Mouse (Mus musculus) embryo, embryonic 11 days (tissue): ENCODE measurements around the gene Anks1.
"Not testable (repeated sequence)": the region's sequence is repeated elsewhere in the genome, so short reads cannot be mapped to it uniquely, and the experiment has no call there.

Experiments used
- DNase-seq: peaks from one replicate; pipeline ENCODE4 v3.0.0-alpha.2; 2015

Anks1 gene

GRCm38 (mm10) chr17:27967529-27967928 is 58.4 kb downstream of the Anks1 start:
- DNase-seq, result no peak

- DNase-seq, result no peak
Observed at GRCm38 (mm10) chr17:27968033-27968750, 59.1 kb downstream of the Anks1 start.

DNA sequence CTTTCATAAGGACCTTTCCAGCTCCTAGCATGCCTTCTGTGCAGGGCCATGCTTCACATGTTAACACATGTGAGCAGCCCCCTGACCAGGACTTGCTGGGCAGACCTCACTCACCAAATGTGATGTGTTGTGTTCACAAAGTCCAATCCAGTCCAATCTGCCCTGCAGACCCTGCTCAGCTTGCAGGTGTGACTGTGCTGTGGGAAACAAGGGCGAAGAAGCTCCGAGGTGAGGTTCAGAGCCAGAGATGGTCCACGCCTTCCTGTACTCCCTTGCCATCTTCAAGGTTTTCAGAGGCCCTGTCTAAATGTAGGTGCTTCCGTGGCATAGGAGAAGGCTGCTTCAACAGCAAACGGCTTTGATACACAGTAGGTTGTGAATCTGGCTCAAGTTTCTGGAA is 59.8 kb downstream of the Anks1 start:
- no peak for DNase-seq

- DNase-seq, result peak; percentile 54
Observed at GRCm38 (mm10) chr17:27969365-27969764, 60.3 kb downstream of the Anks1 start.

- DNase-seq, result no peak
Observed at GRCm38 (mm10) chr17:27969896-27970295, 60.8 kb downstream of the Anks1 start.

- DNase-seq, result no peak
Observed at GRCm38 (mm10) chr17:27970305-27970704, 61.2 kb downstream of the Anks1 start.

DNA sequence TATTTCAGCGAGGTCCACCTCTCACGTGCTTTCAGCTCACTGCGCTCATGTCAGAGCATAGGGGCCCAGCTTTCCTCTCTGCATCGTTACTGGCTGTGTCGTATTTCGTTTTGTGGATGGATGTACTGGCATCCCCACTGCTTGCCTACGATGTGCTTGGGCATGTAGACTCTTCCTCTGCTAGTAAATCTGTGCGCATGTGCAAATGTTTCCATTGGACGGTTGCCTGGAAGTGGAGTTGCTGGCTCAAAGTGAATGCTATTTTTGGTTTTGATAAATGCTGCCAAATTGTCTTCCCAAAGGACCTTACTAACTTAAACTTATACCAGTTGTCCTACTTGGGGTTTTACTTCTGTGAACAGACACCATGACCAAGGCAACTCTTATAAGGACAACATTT is 62.4 kb downstream of the Anks1 start:
- no peak for DNase-seq

DNA sequence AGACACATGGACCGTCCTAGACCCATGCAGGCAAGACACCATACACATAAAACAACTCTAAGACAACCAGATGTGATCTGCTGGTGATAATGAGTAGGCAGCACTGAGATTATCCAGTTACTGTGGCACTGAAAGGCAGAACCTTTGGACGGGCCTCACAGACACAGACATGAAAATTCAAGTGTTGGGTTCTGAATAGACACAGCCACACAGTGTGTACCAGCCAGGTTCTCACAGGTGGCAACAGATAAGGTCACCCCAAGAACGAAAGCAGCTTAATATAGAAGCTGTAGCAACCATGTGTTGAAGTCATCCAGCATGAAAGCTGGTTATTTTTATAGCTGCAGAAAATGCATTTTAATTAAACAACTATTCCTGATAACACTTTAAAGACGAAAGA is 64.2 kb downstream of the Anks1 start:
- no peak for DNase-seq

DNA sequence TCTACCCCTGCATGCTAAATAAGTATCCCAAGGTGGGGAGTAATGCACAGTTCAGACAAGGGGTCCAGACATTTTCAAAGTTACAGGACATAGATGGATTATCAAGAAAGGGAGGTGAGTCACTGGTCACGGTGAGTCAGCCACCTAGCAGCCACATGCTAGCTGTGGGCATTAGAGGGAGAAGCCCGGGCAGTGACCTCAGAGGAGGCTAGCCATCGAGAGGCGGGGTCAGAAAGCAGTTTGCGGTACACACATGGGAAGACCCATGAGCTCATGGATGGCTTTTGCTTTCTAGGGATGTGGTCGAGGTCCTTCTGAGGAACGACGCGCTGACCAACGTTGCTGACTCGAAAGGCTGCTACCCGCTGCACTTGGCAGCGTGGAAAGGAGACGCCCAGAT is 67.2 kb downstream of the Anks1 start:
- DNase-seq, result no peak

DNA sequence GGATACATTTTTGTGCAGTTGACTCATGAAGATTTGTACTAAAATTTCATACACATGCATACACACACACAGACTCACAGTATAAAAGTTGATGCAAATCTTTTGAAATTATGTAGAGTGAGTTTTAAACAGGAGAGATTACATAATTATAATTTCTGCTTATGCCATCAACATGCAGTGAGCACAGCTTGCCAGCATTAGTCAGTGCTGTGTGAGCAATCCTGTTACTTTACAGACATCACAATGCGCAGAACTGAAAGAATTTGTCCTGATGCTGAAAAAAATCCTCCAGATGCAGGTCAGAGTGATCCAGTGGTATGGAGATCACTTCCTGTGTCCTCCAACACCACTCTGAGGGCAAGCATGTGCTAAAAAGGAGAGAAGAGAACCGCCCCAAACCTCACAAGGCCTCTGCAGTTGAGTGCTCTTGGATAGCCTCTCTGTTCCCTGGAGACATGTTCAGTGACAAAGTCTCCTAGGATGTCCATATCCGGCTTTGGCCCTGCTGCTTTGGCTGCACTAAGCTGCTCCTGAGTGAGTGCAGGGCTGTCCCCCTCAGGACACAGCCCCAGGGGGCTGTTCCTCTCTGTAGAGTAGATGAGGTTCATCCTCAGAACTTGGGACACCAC is 68.0 kb downstream of the Anks1 start:
- no peak for DNase-seq

GRCm38 (mm10) chr17:27980391-27980955 is 71.4 kb downstream of the Anks1 start:
- DNase-seq, result no peak

- DNase-seq, result no peak
Observed at GRCm38 (mm10) chr17:27981451-27982069, 72.5 kb downstream of the Anks1 start.

GRCm38 (mm10) chr17:27982070-27982457 is 73.0 kb downstream of the Anks1 start:
- DNase-seq, result not testable (repeated sequence)

- no peak for DNase-seq
Observed at GRCm38 (mm10) chr17:27982712-27983266, 73.7 kb downstream of the Anks1 start.

GRCm38 (mm10) chr17:27984421-27984820 is 75.3 kb downstream of the Anks1 start:
- no peak for DNase-seq

GRCm38 (mm10) chr17:27986106-27986505 is 77.0 kb downstream of the Anks1 start:
- no peak for DNase-seq

GRCm38 (mm10) chr17:27989807-27990542 is 80.9 kb downstream of the Anks1 start:
- peak; percentile 88 for DNase-seq

GRCm38 (mm10) chr17:27994001-27994944 is 85.2 kb downstream of the Anks1 start:
- DNase-seq, result no peak

- no peak for DNase-seq
Observed at GRCm38 (mm10) chr17:27996320-27996719, 87.2 kb downstream of the Anks1 start.

DNA sequence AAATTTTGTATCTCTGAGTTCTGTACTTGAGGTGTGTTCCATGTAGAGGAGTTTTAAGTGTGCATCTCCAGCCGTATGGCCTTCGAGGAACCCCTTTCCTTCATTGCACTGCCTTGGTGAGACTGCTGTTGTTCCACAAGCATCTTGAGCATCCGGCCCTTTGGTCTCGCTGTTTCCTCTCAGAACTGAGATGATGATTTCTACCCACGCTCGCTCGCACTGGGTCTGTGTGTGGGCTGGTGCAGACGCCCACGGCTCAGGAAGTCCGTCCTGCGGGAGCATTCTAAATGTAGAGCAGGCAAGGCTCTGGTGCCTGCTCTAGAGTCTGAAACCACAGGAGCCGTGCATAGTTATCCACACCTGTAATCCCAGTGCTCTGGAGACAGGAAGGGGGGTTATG is 88.1 kb downstream of the Anks1 start:
- DNase-seq, result no peak

- not testable (repeated sequence) for DNase-seq
Observed at GRCm38 (mm10) chr17:27999683-28000273, 90.7 kb downstream of the Anks1 start.
